Mouse (Mus musculus): ENCODE data around the gene Cfap97.

DNA sequence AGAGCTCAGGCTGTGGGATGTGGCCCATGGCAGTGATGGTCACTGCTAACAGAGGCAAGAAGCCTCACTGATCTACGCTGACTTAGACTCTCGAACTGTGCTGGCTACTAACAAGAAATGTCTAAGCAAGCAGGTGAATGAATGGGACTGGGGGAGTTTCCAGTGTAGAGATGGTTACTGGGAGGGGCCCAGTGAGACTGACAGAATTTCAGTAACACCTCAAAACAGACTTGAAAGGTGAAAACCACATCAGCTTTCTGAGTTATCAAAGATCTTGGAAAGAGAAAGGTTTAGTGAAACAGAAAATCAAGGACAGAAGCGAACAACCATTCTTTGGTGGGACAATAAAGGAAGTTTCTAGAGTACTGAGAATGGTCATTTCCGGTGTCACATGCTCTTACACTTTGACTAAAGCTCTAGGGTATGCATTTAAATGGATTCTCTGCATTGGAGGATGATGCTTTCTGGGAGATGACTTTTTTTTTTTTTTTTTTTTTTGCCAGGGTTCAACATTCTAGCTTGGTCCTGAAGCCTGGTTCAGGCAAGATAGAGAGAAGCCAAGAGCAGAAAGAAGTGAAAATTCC, 9.0 kb upstream of the Cfap97 start:
- TF ChIP-seq POLR2A (IDR thresholded peaks at IDR 0.05; ENCODE audit: insufficient read depth, low read depth, low read length) (no peak), CTCF (IDR thresholded peaks at IDR 0.05; ENCODE audit: insufficient read depth, low read depth, low read length) (no peak)
